Mouse (Mus musculus): Measurements from ENCODE around the gene S1pr1. TPM values are rescaled to one million over a fixed set of nuclear protein-coding genes. Genes with fewer than 3 reads are reported as not detected.

Gene S1pr1
- polyA plus RNA-seq, 1 experiment from 2014 or later: 12.0 TPM

DNA sequence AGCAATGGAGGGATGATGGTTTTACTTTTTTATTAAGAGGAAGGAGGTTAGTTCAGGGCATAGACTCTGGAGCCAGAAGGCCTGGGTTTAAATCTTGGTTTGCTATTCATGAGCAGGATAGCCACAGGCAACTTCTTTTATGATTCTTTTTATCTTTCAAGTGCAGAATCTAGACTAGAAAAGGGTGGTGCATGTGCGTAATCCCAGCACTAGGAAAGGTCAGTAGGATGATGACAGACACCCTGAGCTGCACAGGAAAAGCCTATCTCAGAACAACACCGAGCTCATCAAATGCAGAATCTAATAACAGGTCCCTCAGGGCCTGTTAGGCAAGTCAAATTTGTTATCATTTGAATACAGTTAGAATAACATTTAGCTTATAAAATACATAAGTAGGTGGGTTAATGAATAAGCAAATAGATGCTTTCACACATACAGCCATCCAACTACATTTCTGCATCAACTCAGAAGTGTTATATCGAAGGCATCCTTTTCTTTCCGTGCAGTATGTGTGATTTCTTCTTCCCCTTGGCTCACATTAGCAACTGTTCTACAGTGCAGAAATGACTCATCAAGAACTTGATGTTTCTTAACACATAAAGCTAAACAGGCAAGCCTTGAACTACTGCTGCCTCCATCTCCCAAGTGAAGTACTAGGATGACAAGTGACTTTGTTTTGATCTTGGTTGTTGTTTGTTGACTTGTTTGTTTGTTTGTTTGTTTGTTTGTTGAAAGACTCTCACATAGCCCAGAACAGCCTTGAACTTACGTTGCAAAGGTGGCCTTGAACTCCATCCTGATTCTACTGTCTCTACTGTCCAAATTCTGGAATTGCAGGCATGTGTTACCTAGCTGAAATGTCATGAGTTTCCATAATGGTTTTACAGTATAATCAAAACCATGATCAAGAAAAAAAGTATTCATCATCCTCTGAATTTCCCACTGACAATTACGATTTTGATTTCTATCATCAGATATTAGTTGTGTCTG is 39.0 kb downstream of the S1pr1 start:
- Histone ChIP-seq H3K27ac (replicated peaks; ENCODE audit: low read depth, low read length) (no peak overlapping the region), H3K9ac (ENCODE audit: low read length) (no peak overlapping the region), H3K4me3 (ENCODE audit: low read depth, low read length) (no peak overlapping the region), H3K27me3 (ENCODE audit: control insufficient read depth, insufficient read depth, low read length) (no peaks in the 10 kb centered on the region), H3K9me3 (ENCODE audit: control insufficient read depth, low read length) (no peaks in the 10 kb centered on the region), H3K36me3 (ENCODE audit: control insufficient read depth, insufficient read depth, low read length) (no peaks in the 10 kb centered on the region), H3K4me1 (ENCODE audit: control insufficient read depth, insufficient read depth, low read length) (no peaks in the 10 kb centered on the region), H3K4me2 (ENCODE audit: low read depth, severe bottlenecking) (no peak overlapping the region)
- DNase-seq (ENCODE audit: low spot score) (no peak), ATAC-seq (ENCODE audit: insufficient number of reproducible peaks, low FRiP score, low TSS enrichment, low read depth) (no peak)
- WGBS: 90% methylated on average over 6 of the region's 6 CpGs

DNA sequence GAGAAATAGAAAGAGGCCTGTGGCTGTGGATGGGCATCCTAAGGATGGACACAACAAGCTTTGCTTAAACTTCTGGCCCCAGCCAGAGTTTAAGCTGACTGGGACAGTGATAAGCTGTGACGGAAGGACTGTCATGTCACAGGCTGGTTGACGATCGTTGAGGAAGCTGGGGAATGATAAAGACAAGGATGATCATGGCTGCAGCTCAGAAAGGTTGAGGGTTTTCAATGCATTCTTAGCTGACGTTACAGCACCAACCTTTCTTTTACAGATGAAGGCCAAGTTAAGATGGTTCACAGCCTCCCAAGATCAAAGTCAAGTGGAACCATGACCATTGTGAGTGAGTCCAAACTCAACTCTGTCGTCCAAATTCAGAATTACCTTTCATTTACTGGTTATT is 40.2 kb downstream of the S1pr1 start:
- no peak overlapping the region for H3K4me2 ChIP-seq (ENCODE audit: low read depth, severe bottlenecking)
- ATAC-seq (ENCODE audit: insufficient number of reproducible peaks, low FRiP score, low TSS enrichment, low read depth) (no peak), DNase-seq (ENCODE audit: low spot score) (no peak)
- H3K4me1 ChIP-seq (ENCODE audit: control insufficient read depth, insufficient read depth, low read length): no peaks in the 10 kb centered on the region
- H3K4me3 ChIP-seq (ENCODE audit: low read depth, low read length): no peak overlapping the region
- H3K27ac ChIP-seq (replicated peaks; ENCODE audit: low read depth, low read length): no peak overlapping the region
- no peaks in the 10 kb centered on the region for H3K36me3 ChIP-seq (ENCODE audit: control insufficient read depth, insufficient read depth, low read length)
- no peaks in the 10 kb centered on the region for H3K27me3 ChIP-seq (ENCODE audit: control insufficient read depth, insufficient read depth, low read length)
- 86% methylated on average over 5 of the region's 5 CpGs for WGBS
- no peak overlapping the region for H3K9ac ChIP-seq (ENCODE audit: low read length)
- no peaks in the 10 kb centered on the region for H3K9me3 ChIP-seq (ENCODE audit: control insufficient read depth, low read length)

DNA sequence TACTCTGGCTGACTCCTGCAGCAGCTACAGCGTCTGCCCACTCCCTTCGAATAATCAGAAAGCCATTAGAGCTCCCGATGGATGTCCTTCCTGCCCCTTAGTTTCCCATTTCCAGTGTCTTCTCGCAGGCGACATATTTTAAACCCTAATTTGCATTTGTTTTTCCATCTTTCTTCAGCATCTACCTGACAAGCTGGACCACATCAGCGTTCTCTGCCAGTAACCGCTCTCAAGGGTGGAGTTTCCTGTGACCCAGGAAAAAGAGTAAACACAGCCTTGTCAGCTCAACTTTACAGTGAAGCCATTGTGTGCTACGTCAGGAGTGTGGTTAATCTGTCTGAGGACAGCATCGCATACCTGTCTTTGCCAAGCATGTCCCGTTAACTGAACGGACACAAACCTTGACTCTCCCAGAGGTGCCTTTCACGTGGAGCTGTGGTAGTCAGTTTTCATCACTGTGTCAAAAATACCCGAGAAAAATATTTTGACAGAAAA is 41.2 kb downstream of the S1pr1 start:
- DNase-seq (ENCODE audit: low spot score) (no peak), ATAC-seq (ENCODE audit: insufficient number of reproducible peaks, low FRiP score, low TSS enrichment, low read depth) (no peak)
- WGBS: 68% methylated on average over 13 of the region's 13 CpGs
- no peak overlapping the region for H3K4me2 ChIP-seq (ENCODE audit: low read depth, severe bottlenecking)
- H3K9ac ChIP-seq (ENCODE audit: low read length): no peak overlapping the region
- no peaks in the 10 kb centered on the region for H3K4me1 ChIP-seq (ENCODE audit: control insufficient read depth, insufficient read depth, low read length)
- no peak overlapping the region for H3K4me3 ChIP-seq (ENCODE audit: low read depth, low read length)
- H3K9me3 ChIP-seq (ENCODE audit: control insufficient read depth, low read length): no peaks in the 10 kb centered on the region
- H3K27me3 ChIP-seq (ENCODE audit: control insufficient read depth, insufficient read depth, low read length): no peaks in the 10 kb centered on the region
- no peaks in the 10 kb centered on the region for H3K36me3 ChIP-seq (ENCODE audit: control insufficient read depth, insufficient read depth, low read length)
- H3K27ac ChIP-seq (replicated peaks; ENCODE audit: low read depth, low read length): no peak overlapping the region

DNA sequence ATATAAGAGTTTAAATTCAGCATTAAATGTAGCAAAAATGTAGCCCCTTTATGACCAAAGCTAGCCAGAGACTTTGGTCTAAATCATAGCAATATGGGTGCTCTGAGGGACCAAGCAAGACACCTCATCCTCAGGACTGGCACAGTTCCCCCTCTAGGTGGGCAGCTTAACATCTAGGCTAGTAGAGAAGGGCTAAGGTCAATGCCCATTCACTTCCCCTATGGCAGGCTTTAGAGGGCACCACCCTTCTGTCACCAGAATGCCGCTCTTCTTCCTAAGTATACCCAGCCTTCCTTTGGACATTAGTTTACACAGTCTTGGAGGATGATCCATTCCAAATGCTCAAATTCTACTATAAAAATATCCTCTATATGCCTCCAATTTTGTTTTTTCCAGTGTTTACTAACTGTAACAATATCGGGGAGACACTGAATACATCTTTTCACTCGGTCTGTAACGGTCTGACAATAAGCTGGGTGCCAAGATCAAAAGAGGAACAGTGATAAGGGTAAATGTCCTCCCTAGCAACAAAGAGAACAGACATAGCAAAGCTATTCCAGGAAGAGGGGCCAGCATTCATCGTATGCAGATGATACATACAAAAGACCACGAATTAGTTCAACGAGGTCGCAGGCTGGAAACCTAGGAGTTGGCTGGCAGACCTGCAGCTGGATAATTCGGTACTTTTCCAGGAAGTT is 41.8 kb downstream of the S1pr1 start:
- Histone ChIP-seq H3K36me3 (ENCODE audit: control insufficient read depth, insufficient read depth, low read length) (no peaks in the 10 kb centered on the region), H3K4me3 (ENCODE audit: low read depth, low read length) (no peak overlapping the region), H3K9ac (ENCODE audit: low read length) (no peak overlapping the region), H3K27me3 (ENCODE audit: control insufficient read depth, insufficient read depth, low read length) (no peaks in the 10 kb centered on the region), H3K27ac (replicated peaks; ENCODE audit: low read depth, low read length) (no peak overlapping the region), H3K4me2 (ENCODE audit: low read depth, severe bottlenecking) (no peak overlapping the region), H3K4me1 (ENCODE audit: control insufficient read depth, insufficient read depth, low read length) (no peaks in the 10 kb centered on the region), H3K9me3 (ENCODE audit: control insufficient read depth, low read length) (no peaks in the 10 kb centered on the region)
- DNase-seq (ENCODE audit: low spot score) (no peak), ATAC-seq (ENCODE audit: insufficient number of reproducible peaks, low FRiP score, low TSS enrichment, low read depth) (no peak)
- WGBS: 79% methylated on average over 9 of the region's 9 CpGs

DNA sequence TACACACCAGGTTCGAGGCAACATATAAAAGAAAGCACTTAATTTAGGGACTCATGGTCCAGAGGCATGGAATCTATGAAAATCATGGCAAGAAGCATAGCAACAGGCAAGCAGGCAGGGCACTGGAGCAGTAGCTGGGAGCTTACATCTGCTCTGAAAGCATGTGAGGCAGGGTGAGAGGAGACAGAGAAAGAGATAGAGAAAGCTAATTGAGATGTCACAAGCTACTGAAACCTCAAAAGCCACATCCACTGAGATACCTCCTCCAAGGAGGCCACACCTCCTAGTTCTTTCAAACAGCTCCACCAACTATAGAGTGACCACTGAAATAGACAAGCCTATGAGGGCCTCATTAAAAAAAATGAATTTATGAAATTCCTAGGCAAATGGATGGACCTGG is 45.6 kb downstream of the S1pr1 start:
- no peak overlapping the region for H3K9ac ChIP-seq (ENCODE audit: low read length)
- H3K4me3 ChIP-seq (ENCODE audit: low read depth, low read length): no peak overlapping the region
- no peak overlapping the region for H3K27ac ChIP-seq (replicated peaks; ENCODE audit: low read depth, low read length)
- DNase-seq (ENCODE audit: low spot score) (no peak), ATAC-seq (ENCODE audit: insufficient number of reproducible peaks, low FRiP score, low TSS enrichment, low read depth) (no peak)
- no peaks in the 10 kb centered on the region for H3K36me3 ChIP-seq (ENCODE audit: control insufficient read depth, insufficient read depth, low read length)
- H3K27me3 ChIP-seq (ENCODE audit: control insufficient read depth, insufficient read depth, low read length): no peaks in the 10 kb centered on the region
- H3K4me1 ChIP-seq (ENCODE audit: control insufficient read depth, insufficient read depth, low read length): no peaks in the 10 kb centered on the region
- 75% methylated on average over 1 of the region's 1 CpGs for WGBS
- H3K9me3 ChIP-seq (ENCODE audit: control insufficient read depth, low read length): no peaks in the 10 kb centered on the region
- H3K4me2 ChIP-seq (ENCODE audit: low read depth, severe bottlenecking): no peak overlapping the region

DNA sequence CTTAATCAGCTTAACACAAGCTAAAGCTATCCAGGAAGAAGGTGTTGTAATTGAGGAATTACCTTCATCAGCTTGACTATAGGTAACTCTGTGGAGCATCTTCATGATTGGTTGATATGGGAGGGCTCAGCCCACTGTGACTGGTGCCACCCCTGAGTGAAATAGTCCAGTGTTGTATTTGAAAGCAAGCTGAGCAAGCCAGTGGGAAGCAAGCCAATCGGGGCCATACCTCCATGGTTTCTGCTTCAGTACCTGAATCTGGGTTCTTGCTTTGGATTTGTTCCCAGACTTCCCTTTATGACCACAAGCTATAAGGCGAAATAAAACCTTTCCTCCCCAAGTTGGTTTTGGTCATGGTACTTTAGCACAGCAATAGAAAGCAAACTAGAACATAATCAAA is 47.7 kb downstream of the S1pr1 start:
- Histone ChIP-seq H3K4me2 (ENCODE audit: low read depth, severe bottlenecking) (no peak overlapping the region), H3K27me3 (ENCODE audit: control insufficient read depth, insufficient read depth, low read length) (no peaks in the 10 kb centered on the region), H3K36me3 (ENCODE audit: control insufficient read depth, insufficient read depth, low read length) (no peaks in the 10 kb centered on the region), H3K4me1 (ENCODE audit: control insufficient read depth, insufficient read depth, low read length) (no peaks in the 10 kb centered on the region), H3K9me3 (ENCODE audit: control insufficient read depth, low read length) (no peaks in the 10 kb centered on the region), H3K9ac (ENCODE audit: low read length) (no peak overlapping the region), H3K27ac (replicated peaks; ENCODE audit: low read depth, low read length) (no peak overlapping the region), H3K4me3 (ENCODE audit: low read depth, low read length) (no peak overlapping the region)
- no peak for DNase-seq (ENCODE audit: low spot score)
- 84% methylated on average over 2 of the region's 2 CpGs for WGBS
- ATAC-seq (ENCODE audit: insufficient number of reproducible peaks, low FRiP score, low TSS enrichment, low read depth): no peak

DNA sequence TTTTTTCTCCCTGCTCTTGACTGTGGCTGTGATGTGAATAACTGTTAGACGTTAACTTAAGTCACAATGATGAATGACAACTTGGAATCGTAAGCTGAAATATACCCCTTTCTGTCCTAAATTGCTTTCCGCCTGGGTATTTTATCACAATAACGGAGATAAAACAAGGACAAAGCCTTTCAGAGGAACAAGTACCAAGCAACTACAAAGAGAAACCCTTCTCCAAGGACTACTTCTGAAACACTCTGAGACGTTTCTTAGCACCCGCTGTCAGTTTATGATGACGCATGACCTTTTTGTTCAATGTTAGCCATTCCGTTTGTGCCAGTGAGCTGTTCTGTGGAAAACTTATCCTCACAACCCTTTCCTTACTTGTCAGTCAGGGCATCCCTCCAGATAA is 48.3 kb downstream of the S1pr1 start:
- H3K4me2 ChIP-seq (ENCODE audit: low read depth, severe bottlenecking): no peak overlapping the region
- no peak overlapping the region for H3K9ac ChIP-seq (ENCODE audit: low read length)
- H3K9me3 ChIP-seq (ENCODE audit: control insufficient read depth, low read length): no peaks in the 10 kb centered on the region
- DNase-seq (ENCODE audit: low spot score): no peak
- WGBS: 59% methylated on average over 8 of the region's 8 CpGs
- no peak for ATAC-seq (ENCODE audit: insufficient number of reproducible peaks, low FRiP score, low TSS enrichment, low read depth)
- no peak overlapping the region for H3K4me3 ChIP-seq (ENCODE audit: low read depth, low read length)
- no peaks in the 10 kb centered on the region for H3K27me3 ChIP-seq (ENCODE audit: control insufficient read depth, insufficient read depth, low read length)
- no peak overlapping the region for H3K27ac ChIP-seq (replicated peaks; ENCODE audit: low read depth, low read length)
- H3K4me1 ChIP-seq (ENCODE audit: control insufficient read depth, insufficient read depth, low read length): no peaks in the 10 kb centered on the region
- no peaks in the 10 kb centered on the region for H3K36me3 ChIP-seq (ENCODE audit: control insufficient read depth, insufficient read depth, low read length)

DNA sequence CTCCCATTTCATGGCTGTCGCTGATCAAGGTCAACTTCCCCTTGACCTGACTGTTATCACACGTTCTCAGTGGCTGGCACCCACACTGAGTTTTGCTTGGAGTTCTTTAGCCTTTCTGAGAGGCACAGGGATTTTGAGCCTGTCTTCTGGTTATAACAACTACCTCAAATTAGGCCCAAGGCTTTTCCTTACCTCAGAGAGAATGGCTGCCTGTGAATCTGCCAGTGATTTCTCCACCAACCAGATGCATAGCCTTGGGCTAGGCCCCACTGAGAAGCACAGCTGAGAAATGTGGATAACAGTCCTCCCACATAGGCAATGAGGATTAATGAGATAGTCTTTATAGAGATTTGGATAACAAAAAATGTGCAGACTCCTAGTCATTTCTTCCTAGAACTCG is 50.4 kb downstream of the S1pr1 start:
- Histone ChIP-seq H3K9me3 (ENCODE audit: control insufficient read depth, low read length) (no peaks in the 10 kb centered on the region), H3K27ac (replicated peaks; ENCODE audit: low read depth, low read length) (no peak overlapping the region), H3K9ac (ENCODE audit: low read length) (no peak overlapping the region), H3K4me3 (ENCODE audit: low read depth, low read length) (no peak overlapping the region), H3K36me3 (ENCODE audit: control insufficient read depth, insufficient read depth, low read length) (no peaks in the 10 kb centered on the region), H3K4me2 (ENCODE audit: low read depth, severe bottlenecking) (no peak overlapping the region), H3K27me3 (ENCODE audit: control insufficient read depth, insufficient read depth, low read length) (no peaks in the 10 kb centered on the region), H3K4me1 (ENCODE audit: control insufficient read depth, insufficient read depth, low read length) (no peaks in the 10 kb centered on the region)
- no peak for DNase-seq (ENCODE audit: low spot score)
- WGBS: 59% methylated on average over 3 of the region's 3 CpGs
- ATAC-seq (ENCODE audit: insufficient number of reproducible peaks, low FRiP score, low TSS enrichment, low read depth): no peak

Data from limb, embryonic 11.5 days (tissue).